Mouse (Mus musculus): ENCODE data around the gene Nacc1. TPM values are rescaled to one million over a fixed set of nuclear protein-coding genes. Genes with fewer than 3 reads are reported as not detected.

Nacc1 gene
- total and polyA plus RNA-seq, 3 experiments, result 42.5 to 106 TPM; not detected in 1

- TF ChIP-seq USF1 (IDR thresholded peaks at IDR 0.05; ENCODE audit: low read depth, low read length) (no peak), SIN3A (IDR thresholded peaks at IDR 0.05; ENCODE audit: low read length) (peak; percentile 50), MXI1 (IDR thresholded peaks at IDR 0.05; ENCODE audit: low read depth, low read length) (peak; percentile 76), CTCF (IDR thresholded peaks at IDR 0.05 in 2 of 3, conservative IDR thresholded peaks at IDR 0.05 in 1 of 3; ENCODE audit: control insufficient read depth in 1 of 3, insufficient read depth in 1 of 3, low read depth in 2 of 3, low read length in 3 of 3, poor library complexity in 1 of 3, severe bottlenecking in 1 of 3) (peak in 2 of 3 experiments; percentile 69 to 80; a peak in 5 of 6 replicates)
Observed at GRCm38 (mm10) chr8:84639162-84640009, 48.3 kb downstream of the Nacc1 start (continued).

- H3K27ac ChIP-seq (ENCODE audit: control insufficient read depth, low read depth, low read length), result peak overlapping the region; percentile 55
- DNase-seq (ENCODE audit: low read depth, low spot score), result peak; percentile 48
Observed at GRCm38 (mm10) chr8:84638555-84639161, 49.0 kb downstream of the Nacc1 start.

GRCm38 (mm10) chr8:84637946-84638554 is 49.6 kb downstream of the Nacc1 start:
- H3K9ac ChIP-seq (ENCODE audit: control insufficient read depth, low read depth, low read length, poor library complexity, severe bottlenecking), result peak overlapping the region; percentile 95
- no peaks in the 10 kb centered on the region for H3K9me3 ChIP-seq (replicated peaks; ENCODE audit: insufficient read depth, low read length)
- H3K36me3 ChIP-seq (ENCODE audit: control insufficient read depth in 1 of 2, insufficient read depth in 2 of 2, low read length in 2 of 2), result peaks cover 0 to 20% of the 10 kb centered on the region in 2 experiments; a peak in 2 of 4 replicates
- peaks cover 7 to 21% of the 10 kb centered on the region in 2 experiments; a peak in 3 of 4 replicates for H3K4me1 ChIP-seq (ENCODE audit: control insufficient read depth in 1 of 2, insufficient read depth in 2 of 2, low read length in 2 of 2)
- H3K27me3 ChIP-seq (ENCODE audit: control insufficient read depth in 1 of 2, insufficient read depth in 2 of 2, low read length in 2 of 2), result no peaks in the 10 kb centered on the region
- peak overlapping the region; percentile 76 to 77 for H3K4me3 ChIP-seq (ENCODE audit: control insufficient read depth in 1 of 2, insufficient read depth in 1 of 2, low read depth in 2 of 2, low read length in 2 of 2)
- peaks cover 1% of the 10 kb centered on the region; the same call in 1 of the 2 replicates for H3K79me2 ChIP-seq (ENCODE audit: control insufficient read depth, insufficient read depth, low read length, poor library complexity)
- no peak overlapping the region for H3K27ac ChIP-seq (ENCODE audit: control insufficient read depth, low read depth, low read length)
- no peak for DNase-seq (ENCODE audit: low read depth, low spot score)
- TF ChIP-seq POLR2A (IDR thresholded peaks at IDR 0.05; ENCODE audit: control insufficient read depth in 1 of 2, insufficient read depth in 1 of 2, low read depth in 1 of 2, low read length in 2 of 2, poor library complexity in 1 of 2) (no peak), BHLHE40 (IDR thresholded peaks at IDR 0.05; ENCODE audit: borderline replicate concordance, low read depth, low read length) (no peak), SMC3 (IDR thresholded peaks at IDR 0.05; ENCODE audit: low read depth, low read length) (no peak), UBTF (IDR thresholded peaks at IDR 0.05; ENCODE audit: borderline replicate concordance, insufficient read depth, low read depth, low read length) (no peak), RAD21 (IDR thresholded peaks at IDR 0.05; ENCODE audit: low read depth, low read length) (no peak), JUND (IDR thresholded peaks at IDR 0.05; ENCODE audit: low read depth, low read length) (no peak), TBP (IDR thresholded peaks at IDR 0.05; ENCODE audit: low read depth, low read length) (no peak), NRF1 (IDR thresholded peaks at IDR 0.05; ENCODE audit: insufficient read depth, low read depth, low read length, poor library complexity, severe bottlenecking) (no peak), HCFC1 (IDR thresholded peaks at IDR 0.05; ENCODE audit: low read depth, low read length) (no peak), TAL1 (IDR thresholded peaks at IDR 0.05; ENCODE audit: low read length) (no peak), MYB (IDR thresholded peaks at IDR 0.05; ENCODE audit: low read depth, low read length) (no peak), ZMIZ1 (IDR thresholded peaks at IDR 0.05; ENCODE audit: low read depth, low read length) (no peak), POLR2AphosphoS2 (IDR thresholded peaks at IDR 0.05; ENCODE audit: low read length) (no peak), RCOR1 (IDR thresholded peaks at IDR 0.05; ENCODE audit: low read depth, low read length) (no peak), ZC3H11A (IDR thresholded peaks at IDR 0.05; ENCODE audit: low read depth, low read length) (no peak), E2F4 (IDR thresholded peaks at IDR 0.05; ENCODE audit: borderline replicate concordance, low read depth, low read length) (no peak)

More at GRCm38 (mm10) chr8:84638555-84639161, 49.0 kb downstream of the Nacc1 start:
- peaks cover 1% of the 10 kb centered on the region; the same call in 1 of the 2 replicates for H3K79me2 ChIP-seq (ENCODE audit: control insufficient read depth, insufficient read depth, low read length, poor library complexity)
- peaks cover 0 to 20% of the 10 kb centered on the region in 2 experiments; a peak in 2 of 4 replicates for H3K36me3 ChIP-seq (ENCODE audit: control insufficient read depth in 1 of 2, insufficient read depth in 2 of 2, low read length in 2 of 2)
- H3K9me3 ChIP-seq (replicated peaks; ENCODE audit: insufficient read depth, low read length), result no peaks in the 10 kb centered on the region
- peak overlapping the region; percentile 76 to 78 for H3K4me3 ChIP-seq (ENCODE audit: control insufficient read depth in 1 of 2, insufficient read depth in 1 of 2, low read depth in 2 of 2, low read length in 2 of 2)
- TF ChIP-seq ZNF384 (IDR thresholded peaks at IDR 0.05; ENCODE audit: low read depth, low read length), result no peak
- no peak for TF ChIP-seq TCF12 (IDR thresholded peaks at IDR 0.05; ENCODE audit: low read depth, low read length)
- no peak for TF ChIP-seq ETS1 (IDR thresholded peaks at IDR 0.05; ENCODE audit: low read depth, low read length)
- TF ChIP-seq MAZ (IDR thresholded peaks at IDR 0.05; ENCODE audit: low read depth, low read length), result peak; percentile 13; the same call in 1 of the 2 replicates
- H3K27me3 ChIP-seq (ENCODE audit: control insufficient read depth in 1 of 2, insufficient read depth in 2 of 2, low read length in 2 of 2), result no peaks in the 10 kb centered on the region
- peak overlapping the region; percentile 95 for H3K9ac ChIP-seq (ENCODE audit: control insufficient read depth, low read depth, low read length, poor library complexity, severe bottlenecking)
- H3K4me1 ChIP-seq (ENCODE audit: control insufficient read depth in 1 of 2, insufficient read depth in 2 of 2, low read length in 2 of 2), result peaks cover 7 to 21% of the 10 kb centered on the region in 2 experiments; a peak in 3 of 4 replicates
